Mouse (Mus musculus) megakaryocyte, embryonic 14.5 days (primary cell): ENCODE measurements around the gene Hormad2.

Experiments
- FLI1 ChIP-seq: IDR thresholded peaks from 2 replicates; pipeline ENCODE4 v1.6.1; 2012; ENCODE audit warnings: low read length, inconsistent platforms, mixed read lengths
- GATA1 ChIP-seq: IDR thresholded peaks from 3 replicates; pipeline ENCODE4 v1.6.1; 2012; ENCODE audit warnings: mixed read lengths, low read length, inconsistent platforms, borderline replicate concordance

DNA sequence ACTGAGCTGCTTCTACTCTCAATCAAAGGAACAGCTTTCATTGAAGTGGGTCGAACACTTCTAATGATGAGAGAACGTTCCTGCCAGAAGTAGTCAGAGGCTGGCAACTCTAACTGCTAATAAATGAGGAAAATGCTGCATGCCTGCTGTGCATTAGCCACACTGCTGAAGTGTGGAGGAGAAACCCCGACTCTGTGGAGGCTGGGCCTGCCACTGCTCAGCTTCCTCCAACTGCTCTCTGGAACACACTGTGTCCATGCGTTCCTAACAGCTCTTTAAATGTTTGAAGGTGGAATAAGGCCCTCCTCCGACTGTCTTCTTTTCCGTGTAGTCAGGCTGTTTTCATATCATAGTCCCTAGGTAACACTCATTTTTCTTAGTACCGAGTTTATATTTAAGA is 98.9 kb downstream of the Hormad2 start:
- TF ChIP-seq GATA1 (no peak), FLI1 (no peak)
